Mouse (Mus musculus) fat pad, adult 2 months (tissue): ENCODE results near the gene Tnfrsf21.

Source experiments
- DNase-seq: peaks from one replicate; pipeline ENCODE4 v3.0.0-alpha.2; 2011; ENCODE audit warnings: low read depth, low spot score; ENCODE audit errors: extremely low read depth

The Tnfrsf21 gene

DNA sequence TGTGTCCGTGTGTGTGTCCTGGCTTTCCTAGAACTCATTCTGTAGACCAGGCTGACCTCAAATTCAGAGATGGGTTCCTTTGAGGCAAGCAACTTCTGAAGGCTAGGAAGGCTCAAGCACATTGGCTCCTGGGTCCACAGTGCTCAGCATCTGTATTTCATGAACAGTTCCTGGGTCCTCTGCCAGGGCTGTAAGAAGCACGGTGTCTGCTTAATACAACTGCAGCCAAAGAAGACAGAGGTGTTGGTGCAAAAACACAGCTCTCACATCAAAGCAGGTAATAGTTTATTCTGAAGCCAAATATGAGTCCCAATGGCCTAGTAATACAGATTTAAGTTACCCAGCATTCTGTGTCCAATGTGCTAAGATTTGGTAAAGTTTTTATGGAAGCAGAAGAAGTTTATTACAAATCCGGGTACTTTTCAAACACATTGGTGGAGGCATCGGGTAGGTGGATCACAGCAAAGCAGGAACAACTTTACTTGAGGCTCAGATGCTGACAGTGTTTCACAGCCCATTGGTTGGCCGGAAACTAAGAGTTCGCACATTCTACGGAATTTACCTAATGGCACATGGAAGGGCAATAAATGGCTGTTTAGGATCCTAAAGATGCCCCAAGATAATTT lies 112.7 kb downstream of the Tnfrsf21 start:
- DNase-seq: no peak

DNA sequence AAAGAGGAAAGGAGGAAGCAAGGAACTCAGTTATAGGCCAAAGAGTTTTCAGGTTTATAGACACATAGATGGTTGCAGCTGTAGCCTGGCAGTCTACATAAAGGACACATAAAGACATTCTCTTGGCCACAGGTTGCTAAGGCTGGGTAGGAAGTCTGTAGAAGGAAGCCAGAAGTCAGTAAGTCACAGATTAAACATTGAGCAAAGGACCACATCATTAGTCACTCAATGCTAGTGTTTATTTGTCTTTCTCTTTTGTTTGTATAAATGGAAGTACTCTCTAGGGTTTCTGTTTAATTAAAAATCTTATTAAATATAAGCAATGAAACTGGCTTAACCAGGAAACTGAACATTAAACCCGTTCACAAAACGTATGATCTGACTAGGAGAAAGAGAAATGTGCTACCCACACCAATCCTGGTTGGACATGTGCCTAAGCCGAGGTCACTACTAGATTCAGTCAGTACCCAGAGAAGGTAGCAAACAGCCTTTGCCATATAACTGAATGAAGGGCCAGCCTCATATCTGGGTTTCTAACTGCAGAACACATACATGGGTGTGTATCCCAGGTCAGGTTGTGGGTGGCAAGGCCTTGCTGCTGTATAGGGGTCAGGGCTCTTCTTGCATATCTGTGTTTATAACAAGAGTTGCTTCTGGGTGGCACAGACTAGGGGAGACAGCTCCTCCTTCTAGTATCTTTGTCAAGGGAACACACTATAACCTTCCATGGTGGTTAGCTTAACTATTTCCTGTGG lies 113.9 kb downstream of the Tnfrsf21 start:
- DNase-seq: no peak

DNA sequence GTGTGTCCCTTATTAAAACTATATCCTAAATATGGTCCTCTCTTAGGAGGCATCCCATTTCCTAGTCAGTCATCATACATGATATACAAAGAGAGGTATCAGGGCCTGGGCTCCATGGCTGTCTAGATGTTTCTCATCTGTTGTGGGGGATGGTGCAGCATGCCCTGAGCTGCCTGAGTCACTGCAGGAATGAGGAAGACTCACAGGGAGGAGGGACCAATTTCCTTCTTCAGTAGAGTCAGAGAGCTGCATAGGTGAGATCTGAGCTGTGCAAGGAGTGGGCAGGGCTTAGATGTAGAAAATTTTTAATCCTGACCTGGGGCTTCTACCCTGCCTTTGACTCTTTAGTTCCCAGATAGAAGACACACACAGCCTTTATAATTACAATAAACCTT lies 114.5 kb downstream of the Tnfrsf21 start:
- no peak for DNase-seq

DNA sequence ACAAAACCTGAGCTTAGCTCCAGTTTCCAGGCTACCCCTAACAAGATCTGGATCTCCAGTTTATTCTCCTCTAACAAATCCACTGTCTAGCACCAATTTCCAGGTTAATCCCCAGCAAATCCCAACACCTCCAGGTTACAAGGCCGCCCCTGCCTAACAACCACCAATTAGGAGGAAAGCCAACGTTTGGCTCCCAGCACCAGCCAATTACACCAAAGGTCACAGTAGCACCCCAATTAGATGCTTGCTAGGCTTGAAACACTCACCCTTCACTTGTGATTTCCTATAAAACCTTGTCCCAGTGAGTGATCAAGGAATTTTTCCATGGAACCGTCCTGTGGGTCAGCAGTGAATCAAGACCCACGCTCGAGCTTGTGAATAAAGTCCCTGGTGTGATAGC lies 116.1 kb downstream of the Tnfrsf21 start:
- no peak for DNase-seq

DNA sequence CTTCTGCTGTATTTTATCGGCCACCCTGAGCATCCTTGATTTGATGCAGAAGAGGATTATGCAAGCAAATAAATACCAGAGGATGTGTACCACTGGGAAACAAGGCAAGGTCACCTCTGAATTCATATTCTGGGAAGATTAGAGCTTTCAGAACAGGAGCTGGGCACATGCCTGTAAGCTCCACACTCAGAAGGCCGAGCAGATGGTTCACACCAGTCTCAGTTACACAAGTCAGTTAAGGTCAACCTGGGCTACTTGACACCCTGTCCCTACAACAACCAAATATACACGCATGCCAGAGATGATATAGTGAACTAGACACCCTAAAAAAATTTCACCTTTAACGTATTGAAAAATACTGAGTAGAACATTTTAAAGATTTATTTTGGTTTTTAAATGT lies 116.8 kb downstream of the Tnfrsf21 start:
- DNase-seq: no peak

DNA sequence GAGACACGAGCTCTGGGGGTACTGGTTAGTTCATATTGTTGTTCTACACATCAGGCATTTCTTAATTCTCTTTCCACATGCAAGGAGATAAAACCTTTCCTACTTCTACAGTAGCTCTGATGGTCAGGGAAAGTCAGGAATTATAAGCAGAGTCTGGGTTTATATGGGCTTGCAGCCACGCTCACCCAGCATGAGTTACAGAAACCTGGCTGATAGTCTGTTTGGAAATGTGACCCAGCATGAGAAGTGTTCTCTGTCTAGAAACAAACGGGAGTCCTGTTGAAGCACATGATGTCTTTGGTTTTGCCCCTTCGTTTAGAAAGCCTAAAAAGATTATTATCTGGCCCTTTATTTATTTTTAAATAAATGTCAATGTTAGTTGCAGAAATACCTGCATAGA lies 118.6 kb downstream of the Tnfrsf21 start:
- DNase-seq: no peak

DNA sequence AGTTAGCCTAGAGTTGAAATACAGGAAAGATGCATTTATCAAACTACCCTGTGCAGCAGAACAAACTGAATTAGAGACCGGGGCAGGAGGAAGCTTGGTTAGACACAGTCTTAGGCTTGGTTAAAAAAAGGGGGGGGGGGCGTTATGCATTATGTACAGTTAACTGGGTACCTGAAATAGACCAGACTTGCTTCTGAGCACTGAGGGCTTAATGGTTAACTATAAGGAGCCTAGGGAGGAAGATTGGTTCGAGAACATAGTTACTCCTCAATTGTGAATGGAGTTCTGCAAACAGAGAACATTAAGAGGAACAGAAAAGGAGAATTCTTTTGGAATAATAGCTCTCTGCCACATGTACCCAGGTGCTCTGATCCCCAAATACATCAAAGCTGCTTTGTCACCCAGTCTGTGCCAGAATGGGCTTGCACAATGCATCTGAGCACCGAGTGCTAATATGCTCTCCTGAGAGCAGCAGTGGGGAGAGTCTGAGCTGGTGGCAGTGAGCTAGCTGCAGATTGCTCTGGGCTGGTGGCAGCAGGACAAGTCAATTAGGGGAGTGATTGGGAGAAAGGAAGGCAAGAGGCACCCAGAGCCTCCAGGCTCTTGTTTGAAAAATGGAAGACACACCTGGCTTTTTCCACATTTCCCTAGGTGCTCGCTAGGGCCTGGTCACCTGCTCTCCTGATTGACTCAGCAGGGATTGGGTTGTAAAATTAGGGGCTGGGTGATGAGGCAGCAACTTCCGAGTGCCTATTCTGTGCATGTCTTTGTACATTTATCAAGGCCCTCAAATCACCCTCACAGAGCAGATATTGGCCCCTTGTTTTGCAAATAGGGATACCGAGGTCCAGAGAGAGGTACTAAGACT lies 119.3 kb downstream of the Tnfrsf21 start:
- DNase-seq: peak; percentile 57

DNA sequence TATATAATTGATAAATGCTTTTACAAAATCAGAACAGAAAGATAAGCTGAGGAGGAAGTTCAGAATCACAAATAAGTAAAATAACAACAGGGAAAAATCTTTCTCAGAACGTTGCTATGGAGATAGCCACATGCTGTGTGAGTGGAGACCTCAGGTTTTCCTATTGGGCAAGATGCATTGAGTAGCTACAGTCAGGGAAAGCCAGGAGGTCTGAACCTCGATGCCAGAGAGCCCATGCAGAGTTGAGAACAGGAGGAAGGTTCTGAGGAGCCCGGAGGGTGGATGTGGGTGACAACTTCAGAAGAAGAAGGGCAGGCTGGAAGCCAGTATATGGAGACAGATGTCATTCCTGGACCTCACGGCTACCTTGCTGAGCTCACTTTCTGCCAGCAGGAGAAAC lies 120.4 kb downstream of the Tnfrsf21 start:
- DNase-seq: no peak

DNA sequence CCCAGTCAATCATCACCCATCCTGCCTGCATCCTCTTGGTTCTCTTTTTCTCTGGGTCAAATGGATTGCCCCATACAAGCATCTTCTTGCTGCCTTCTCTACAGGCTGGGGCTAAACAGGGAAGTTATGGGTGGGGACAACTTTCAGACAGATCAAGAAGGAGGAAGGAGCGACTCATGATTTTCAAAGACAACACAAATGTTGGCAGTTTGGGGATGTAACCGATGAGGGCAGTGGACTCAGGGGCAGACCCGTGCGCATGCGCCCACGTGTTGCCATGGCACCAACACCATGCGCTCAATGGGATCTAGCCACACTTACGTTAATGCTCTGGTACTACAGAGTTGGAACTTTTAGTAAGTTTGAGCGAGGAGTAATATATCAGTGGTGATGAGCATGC lies 121.5 kb downstream of the Tnfrsf21 start:
- DNase-seq: no peak

DNA sequence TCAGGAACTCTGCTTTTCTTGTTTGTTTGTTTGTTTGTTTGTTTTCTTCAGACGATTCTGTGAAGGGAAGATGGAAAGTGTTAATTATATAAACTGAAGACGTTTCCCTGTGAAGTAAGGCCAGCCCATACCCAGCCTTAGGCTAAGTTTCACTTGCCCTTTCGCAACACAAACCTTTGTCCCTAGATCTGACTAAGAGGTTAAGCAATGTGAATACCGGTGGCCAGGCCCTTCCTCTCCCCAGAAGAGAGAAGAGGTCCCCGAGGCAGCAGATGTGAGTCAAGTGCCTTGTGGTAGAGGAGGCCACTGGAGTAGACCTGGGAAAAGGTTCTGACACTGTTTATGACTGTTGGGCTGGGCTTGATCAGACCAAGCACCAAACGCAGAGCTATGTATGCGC lies 122.0 kb downstream of the Tnfrsf21 start:
- DNase-seq: peak; percentile 90
